Mouse (Mus musculus) lung, adult 10 weeks (tissue): Measurements from ENCODE around the gene Zfp988. TPM values are rescaled to one million over a fixed set of nuclear protein-coding genes. Genes with fewer than 3 reads are reported as not detected.

Experiments
- polyA plus RNA-seq: library from polyadenylated mRNA; stranded (reverse); fragments of 350-450 nt; fragmentation: Illumina TruSeq; extraction: RNeasy Lipid Tissue Mini Kit (QIAGEN cat#74804); gene quantifications from one replicate; pipeline ENCODE4 v1.2.3, GENCODE M21; 2014; ENCODE audit warnings: low read depth, low replicate concordance; ENCODE audit not compliant: insufficient read depth

Zfp988 gene
- polyA plus RNA-seq, result not detected

GRCm38 (mm10) chr4:147305436-147305835 is at the start of gene Zfp988:
Gene Zfp988 (plus strand): TSS chr4:147305674.

GRCm38 (mm10) chr4:147361003-147361402 is 55.5 kb downstream of the Zfp988 start, which contains the start of gene Zfp978:
Gene Zfp978 (plus strand): TSS chr4:147361303.

Other genes starting within 250 kb of the Zfp988 start
- 3.8 TPM for gene Zfp991, start 173.6 kb upstream of the Zfp988 start, polyA plus RNA-seq
- gene Zfp978, start 55.6 kb downstream of the Zfp988 start, polyA plus RNA-seq, result not detected
- gene Zfp982, start 186.7 kb downstream of the Zfp988 start, polyA plus RNA-seq, result 1.8 TPM
- gene Gm16503, start 234.5 kb downstream of the Zfp988 start, polyA plus RNA-seq, result not detected
- not detected for gene Zfp985, start 247.6 kb downstream of the Zfp988 start, polyA plus RNA-seq